Mouse (Mus musculus) erythroblast, embryonic 14.5 days (primary cell): ENCODE measurements around the gene Pxdc1. TPM values are rescaled to one million over a fixed set of nuclear protein-coding genes. Genes with fewer than 3 reads are reported as not detected.

Source experiments
- H3K27me3 ChIP-seq: 2 replicates; pipeline ENCODE4 v1.6.1; 2012; ENCODE audit warnings: inconsistent platforms; ENCODE audit not compliant: control insufficient read depth
- H3K36me3 ChIP-seq: 2 replicates; pipeline ENCODE4 v1.6.1; 2012; ENCODE audit warnings: mild to moderate bottlenecking, inconsistent platforms; ENCODE audit not compliant: control insufficient read depth
- H3K4me1 ChIP-seq: 2 replicates; pipeline ENCODE4 v1.6.1; 2012; ENCODE audit warnings: inconsistent platforms; ENCODE audit not compliant: control insufficient read depth
- H3K4me3 ChIP-seq: replicated peaks from 2 replicates; pipeline ENCODE3; 2012; ENCODE audit warnings: moderate library complexity, mild to moderate bottlenecking, inconsistent platforms
- H3K9me3 ChIP-seq: 2 replicates; pipeline ENCODE4 v1.6.1; 2012; ENCODE audit warnings: low read length, inconsistent platforms, mixed read lengths; ENCODE audit not compliant: control insufficient read depth
- GATA1 ChIP-seq: IDR thresholded peaks from 2 replicates; pipeline ENCODE4 v1.6.1; 2012; ENCODE audit warnings: low read length, inconsistent platforms, mixed read lengths
- TAL1 ChIP-seq: IDR thresholded peaks from 3 replicates; pipeline ENCODE4 v1.6.1; 2012; ENCODE audit warnings: low read length, inconsistent platforms, mixed read lengths
- polyA plus RNA-seq: library from polyadenylated mRNA; stranded (reverse); fragments of >175 nt; gene quantifications from 2 replicates; pipeline ENCODE4 v1.2.3, GENCODE M21; 2012

Pxdc1 gene
- polyA plus RNA-seq, 1 experiment = 0.02 TPM

- H3K4me3 ChIP-seq = no peak overlapping the region
- H3K27me3 ChIP-seq = no peaks in the 10 kb centered on the region
- no peaks in the 10 kb centered on the region for H3K9me3 ChIP-seq
- TF ChIP-seq TAL1 = no peak
- TF ChIP-seq GATA1 = no peak
- H3K36me3 ChIP-seq = no peaks in the 10 kb centered on the region
- no peaks in the 10 kb centered on the region for H3K4me1 ChIP-seq
These were observed 23.2 kb upstream of the Pxdc1 start for GRCm38 (mm10) chr13:34676507-34676906.

GRCm38 (mm10) chr13:34675847-34676383, 22.6 kb upstream of the Pxdc1 start:
- Histone ChIP-seq H3K36me3 (no peaks in the 10 kb centered on the region), H3K4me3 (no peak overlapping the region), H3K9me3 (no peaks in the 10 kb centered on the region), H3K27me3 (no peaks in the 10 kb centered on the region), H3K4me1 (no peaks in the 10 kb centered on the region)
- TF ChIP-seq TAL1 (no peak), GATA1 (no peak)

- Histone ChIP-seq H3K36me3 (no peaks in the 10 kb centered on the region), H3K4me1 (no peaks in the 10 kb centered on the region), H3K27me3 (no peaks in the 10 kb centered on the region), H3K4me3 (no peak overlapping the region), H3K9me3 (no peaks in the 10 kb centered on the region; the same call in 1 of the 2 replicates)
- TF ChIP-seq GATA1 (no peak), TAL1 (no peak)
These were observed 20.1 kb upstream of the Pxdc1 start for GRCm38 (mm10) chr13:34673354-34673753.

- no peaks in the 10 kb centered on the region; the same call in 1 of the 2 replicates for H3K9me3 ChIP-seq
- no peaks in the 10 kb centered on the region for H3K36me3 ChIP-seq
- TF ChIP-seq GATA1 (no peak), TAL1 (no peak)
These were observed 16.9 kb upstream of the Pxdc1 start for GRCm38 (mm10) chr13:34669919-34670865.

GRCm38 (mm10) chr13:34667197-34667596, 13.9 kb upstream of the Pxdc1 start:
- Histone ChIP-seq H3K9me3 (no peaks in the 10 kb centered on the region; the same call in 1 of the 2 replicates), H3K36me3 (no peaks in the 10 kb centered on the region), H3K4me3 (no peak overlapping the region)

More at GRCm38 (mm10) chr13:34669919-34670865, 16.9 kb upstream of the Pxdc1 start:
- Histone ChIP-seq H3K4me1 (no peaks in the 10 kb centered on the region), H3K4me3 (no peak overlapping the region), H3K27me3 (no peaks in the 10 kb centered on the region)

GRCm38 (mm10) chr13:34665074-34665473, 11.8 kb upstream of the Pxdc1 start:
- H3K36me3 ChIP-seq = no peaks in the 10 kb centered on the region
- no peaks in the 10 kb centered on the region for H3K27me3 ChIP-seq
- TF ChIP-seq TAL1 = no peak
- no peak for TF ChIP-seq GATA1
- H3K4me3 ChIP-seq = no peak overlapping the region
- no peaks in the 10 kb centered on the region for H3K4me1 ChIP-seq
- H3K9me3 ChIP-seq = no peaks in the 10 kb centered on the region; the same call in 1 of the 2 replicates

More at GRCm38 (mm10) chr13:34667197-34667596, 13.9 kb upstream of the Pxdc1 start:
- TF ChIP-seq TAL1 (no peak), GATA1 (no peak)
- Histone ChIP-seq H3K27me3 (no peaks in the 10 kb centered on the region), H3K4me1 (no peaks in the 10 kb centered on the region)

GRCm38 (mm10) chr13:34663762-34664161, 10.5 kb upstream of the Pxdc1 start:
- no peaks in the 10 kb centered on the region for H3K36me3 ChIP-seq
- TF ChIP-seq TAL1 (no peak), GATA1 (no peak)
- no peaks in the 10 kb centered on the region for H3K27me3 ChIP-seq
- H3K4me3 ChIP-seq = no peak overlapping the region
- H3K9me3 ChIP-seq = no peaks in the 10 kb centered on the region; the same call in 1 of the 2 replicates
- no peaks in the 10 kb centered on the region for H3K4me1 ChIP-seq

- H3K9me3 ChIP-seq = no peaks in the 10 kb centered on the region
- H3K4me1 ChIP-seq = no peaks in the 10 kb centered on the region
- H3K36me3 ChIP-seq = no peaks in the 10 kb centered on the region
- TF ChIP-seq TAL1 = no peak
- TF ChIP-seq GATA1 = no peak
- H3K4me3 ChIP-seq = no peak overlapping the region
- H3K27me3 ChIP-seq = peaks cover 7% of the 10 kb centered on the region
These were observed 6.2 kb upstream of the Pxdc1 start for GRCm38 (mm10) chr13:34659507-34659906.

- TF ChIP-seq TAL1 (no peak), GATA1 (no peak)
- no peak overlapping the region for H3K4me3 ChIP-seq
- H3K4me1 ChIP-seq = peaks cover 4% of the 10 kb centered on the region
- H3K27me3 ChIP-seq = peaks cover 38% of the 10 kb centered on the region
- peaks cover 7% of the 10 kb centered on the region; the same call in 1 of the 2 replicates for H3K9me3 ChIP-seq
- H3K36me3 ChIP-seq = no peaks in the 10 kb centered on the region
These were observed 3.1 kb upstream of the Pxdc1 start for GRCm38 (mm10) chr13:34656351-34656750.
